Mouse (Mus musculus): ENCODE results near the gene Nceh1. TPM values are rescaled to one million over a fixed set of nuclear protein-coding genes. Genes with fewer than 3 reads are reported as not detected.

Gene Nceh1
- polyA plus RNA-seq, 1 experiment from 2014 or later = 4.9 TPM

- Histone ChIP-seq H3K9me3 (replicated peaks; ENCODE audit: control insufficient read depth, low read length) (no peaks in the 10 kb centered on the region), H3K27me3 (replicated peaks; ENCODE audit: control insufficient read depth, insufficient read depth, low read length) (no peaks in the 10 kb centered on the region), H3K4me3 (ENCODE audit: low read depth, low read length) (no peak overlapping the region), H3K27ac (ENCODE audit: low read depth, low read length) (no peak overlapping the region), H3K9ac (ENCODE audit: low read length) (no peak overlapping the region), H3K36me3 (ENCODE audit: control insufficient read depth, insufficient read depth, low read length) (no peaks in the 10 kb centered on the region), H3K4me1 (ENCODE audit: control insufficient read depth, insufficient read depth, low read length) (no peaks in the 10 kb centered on the region), H3K4me2 (ENCODE audit: low read length) (no peak overlapping the region)
- 86% methylated on average over 1 of the region's 1 CpGs for WGBS
- DNase-seq (ENCODE audit: low spot score) = no peak
- no peak for ATAC-seq
Observed at GRCm38 (mm10) chr3:27196529-27196928, 13.8 kb downstream of the Nceh1 start.

GRCm38 (mm10) chr3:27197816-27198215 is 15.1 kb downstream of the Nceh1 start:
- Histone ChIP-seq H3K4me3 (ENCODE audit: low read depth, low read length) (no peak overlapping the region), H3K27me3 (replicated peaks; ENCODE audit: control insufficient read depth, insufficient read depth, low read length) (no peaks in the 10 kb centered on the region), H3K4me1 (ENCODE audit: control insufficient read depth, insufficient read depth, low read length) (no peaks in the 10 kb centered on the region), H3K9ac (ENCODE audit: low read length) (no peak overlapping the region), H3K36me3 (ENCODE audit: control insufficient read depth, insufficient read depth, low read length) (no peaks in the 10 kb centered on the region), H3K4me2 (ENCODE audit: low read length) (no peak overlapping the region), H3K9me3 (replicated peaks; ENCODE audit: control insufficient read depth, low read length) (no peaks in the 10 kb centered on the region), H3K27ac (ENCODE audit: low read depth, low read length) (no peak overlapping the region)
- no peak for ATAC-seq
- DNase-seq (ENCODE audit: low spot score) = no peak
- WGBS = 86% methylated on average over 5 of the region's 5 CpGs

GRCm38 (mm10) chr3:27199120-27199519 is 16.4 kb downstream of the Nceh1 start:
- H3K9ac ChIP-seq (ENCODE audit: low read length) = no peak overlapping the region
- no peak overlapping the region for H3K4me3 ChIP-seq (ENCODE audit: low read depth, low read length)
- H3K4me1 ChIP-seq (ENCODE audit: control insufficient read depth, insufficient read depth, low read length) = no peaks in the 10 kb centered on the region
- DNase-seq (ENCODE audit: low spot score) = no peak
- H3K4me2 ChIP-seq (ENCODE audit: low read length) = no peak overlapping the region
- no peak overlapping the region for H3K27ac ChIP-seq (ENCODE audit: low read depth, low read length)
- no peak for ATAC-seq
- no peaks in the 10 kb centered on the region for H3K36me3 ChIP-seq (ENCODE audit: control insufficient read depth, insufficient read depth, low read length)
- 91% methylated on average over 7 of the region's 7 CpGs for WGBS
- no peaks in the 10 kb centered on the region for H3K9me3 ChIP-seq (replicated peaks; ENCODE audit: control insufficient read depth, low read length)
- H3K27me3 ChIP-seq (replicated peaks; ENCODE audit: control insufficient read depth, insufficient read depth, low read length) = no peaks in the 10 kb centered on the region

GRCm38 (mm10) chr3:27201728-27202411 is 19.1 kb downstream of the Nceh1 start:
- no peak overlapping the region for H3K4me3 ChIP-seq (ENCODE audit: low read depth, low read length)
- no peaks in the 10 kb centered on the region for H3K4me1 ChIP-seq (ENCODE audit: control insufficient read depth, insufficient read depth, low read length)
- ATAC-seq (no peak), DNase-seq (ENCODE audit: low spot score) (no peak)
- 87% methylated on average over 5 of the region's 5 CpGs for WGBS
- no peaks in the 10 kb centered on the region for H3K9me3 ChIP-seq (replicated peaks; ENCODE audit: control insufficient read depth, low read length)
- no peak overlapping the region for H3K27ac ChIP-seq (ENCODE audit: low read depth, low read length)
- no peak overlapping the region for H3K4me2 ChIP-seq (ENCODE audit: low read length)
- H3K9ac ChIP-seq (ENCODE audit: low read length) = no peak overlapping the region
- no peaks in the 10 kb centered on the region for H3K27me3 ChIP-seq (replicated peaks; ENCODE audit: control insufficient read depth, insufficient read depth, low read length)
- H3K36me3 ChIP-seq (ENCODE audit: control insufficient read depth, insufficient read depth, low read length) = no peaks in the 10 kb centered on the region

- Histone ChIP-seq H3K36me3 (ENCODE audit: control insufficient read depth, insufficient read depth, low read length) (no peaks in the 10 kb centered on the region), H3K9ac (ENCODE audit: low read length) (no peak overlapping the region), H3K4me2 (ENCODE audit: low read length) (no peak overlapping the region), H3K9me3 (replicated peaks; ENCODE audit: control insufficient read depth, low read length) (no peaks in the 10 kb centered on the region), H3K27me3 (replicated peaks; ENCODE audit: control insufficient read depth, insufficient read depth, low read length) (no peaks in the 10 kb centered on the region), H3K4me3 (ENCODE audit: low read depth, low read length) (no peak overlapping the region), H3K27ac (ENCODE audit: low read depth, low read length) (no peak overlapping the region), H3K4me1 (ENCODE audit: control insufficient read depth, insufficient read depth, low read length) (no peaks in the 10 kb centered on the region)
- WGBS = 63% methylated on average over 5 of the region's 5 CpGs
- no peak for DNase-seq (ENCODE audit: low spot score)
- no peak for ATAC-seq
Observed at GRCm38 (mm10) chr3:27205068-27205467, 22.3 kb downstream of the Nceh1 start.

GRCm38 (mm10) chr3:27205514-27206220 is 22.9 kb downstream of the Nceh1 start:
- Histone ChIP-seq H3K27me3 (replicated peaks; ENCODE audit: control insufficient read depth, insufficient read depth, low read length) (no peaks in the 10 kb centered on the region), H3K9me3 (replicated peaks; ENCODE audit: control insufficient read depth, low read length) (no peaks in the 10 kb centered on the region), H3K9ac (ENCODE audit: low read length) (no peak overlapping the region), H3K27ac (ENCODE audit: low read depth, low read length) (no peak overlapping the region), H3K4me2 (ENCODE audit: low read length) (no peak overlapping the region), H3K4me1 (ENCODE audit: control insufficient read depth, insufficient read depth, low read length) (no peaks in the 10 kb centered on the region), H3K36me3 (ENCODE audit: control insufficient read depth, insufficient read depth, low read length) (no peaks in the 10 kb centered on the region), H3K4me3 (ENCODE audit: low read depth, low read length) (no peak overlapping the region)
- WGBS = 88% methylated on average over 9 of the region's 9 CpGs
- DNase-seq (ENCODE audit: low spot score) (no peak), ATAC-seq (no peak)

GRCm38 (mm10) chr3:27206221-27206560 is 23.4 kb downstream of the Nceh1 start:
- no peak overlapping the region for H3K27ac ChIP-seq (ENCODE audit: low read depth, low read length)
- no peaks in the 10 kb centered on the region for H3K27me3 ChIP-seq (replicated peaks; ENCODE audit: control insufficient read depth, insufficient read depth, low read length)
- H3K36me3 ChIP-seq (ENCODE audit: control insufficient read depth, insufficient read depth, low read length) = no peaks in the 10 kb centered on the region
- 93% methylated on average over 4 of the region's 4 CpGs for WGBS
- no peaks in the 10 kb centered on the region for H3K4me1 ChIP-seq (ENCODE audit: control insufficient read depth, insufficient read depth, low read length)
- no peaks in the 10 kb centered on the region for H3K9me3 ChIP-seq (replicated peaks; ENCODE audit: control insufficient read depth, low read length)
- H3K4me3 ChIP-seq (ENCODE audit: low read depth, low read length) = no peak overlapping the region
- DNase-seq (ENCODE audit: low spot score) = no peak
- H3K9ac ChIP-seq (ENCODE audit: low read length) = no peak overlapping the region
- H3K4me2 ChIP-seq (ENCODE audit: low read length) = no peak overlapping the region
- no peak for ATAC-seq

- no peaks in the 10 kb centered on the region for H3K4me1 ChIP-seq (ENCODE audit: control insufficient read depth, insufficient read depth, low read length)
- H3K27me3 ChIP-seq (replicated peaks; ENCODE audit: control insufficient read depth, insufficient read depth, low read length) = no peaks in the 10 kb centered on the region
- no peak overlapping the region for H3K27ac ChIP-seq (ENCODE audit: low read depth, low read length)
- no peak overlapping the region for H3K4me2 ChIP-seq (ENCODE audit: low read length)
- ATAC-seq (no peak), DNase-seq (ENCODE audit: low spot score) (no peak)
- H3K4me3 ChIP-seq (ENCODE audit: low read depth, low read length) = no peak overlapping the region
- no peaks in the 10 kb centered on the region for H3K36me3 ChIP-seq (ENCODE audit: control insufficient read depth, insufficient read depth, low read length)
- WGBS = 92% methylated on average over 8 of the region's 8 CpGs
- no peaks in the 10 kb centered on the region for H3K9me3 ChIP-seq (replicated peaks; ENCODE audit: control insufficient read depth, low read length)
- no peak overlapping the region for H3K9ac ChIP-seq (ENCODE audit: low read length)
Observed at GRCm38 (mm10) chr3:27206577-27206976, 23.8 kb downstream of the Nceh1 start.

GRCm38 (mm10) chr3:27209707-27210106 is 26.9 kb downstream of the Nceh1 start:
- Histone ChIP-seq H3K27ac (ENCODE audit: low read depth, low read length) (no peak overlapping the region), H3K36me3 (ENCODE audit: control insufficient read depth, insufficient read depth, low read length) (no peaks in the 10 kb centered on the region), H3K27me3 (replicated peaks; ENCODE audit: control insufficient read depth, insufficient read depth, low read length) (no peaks in the 10 kb centered on the region), H3K9me3 (replicated peaks; ENCODE audit: control insufficient read depth, low read length) (no peaks in the 10 kb centered on the region), H3K4me3 (ENCODE audit: low read depth, low read length) (no peak overlapping the region), H3K9ac (ENCODE audit: low read length) (no peak overlapping the region), H3K4me1 (ENCODE audit: control insufficient read depth, insufficient read depth, low read length) (no peaks in the 10 kb centered on the region), H3K4me2 (ENCODE audit: low read length) (no peak overlapping the region)
- no peak for ATAC-seq
- 80% methylated on average over 9 of the region's 9 CpGs for WGBS
- no peak for DNase-seq (ENCODE audit: low spot score)

Measured in forebrain, embryonic 14.5 days (tissue).